Mouse (Mus musculus) lung, postnatal 0 days (tissue): ENCODE measurements at regions not wholly inside any gene's neighbourhood (a gene's known extent, or its start where the extent isn't known, plus 50 kb on each side); places are given as distances from the start of the nearest gene placed in this dataset. TPM values are rescaled to one million over a fixed set of nuclear protein-coding genes. Genes with fewer than 3 reads are reported as not detected.

Experiments
- ATAC-seq: fragments of 200-750 bp; cut with Nextera tagmentation; 2 replicates; pipeline ENCODE4 v1.8.0; 2017; ENCODE audit warnings: moderate library complexity
- DNase-seq: peaks from one replicate; pipeline ENCODE4 v3.0.0-alpha.2; 2016; ENCODE audit warnings: low spot score
- H3K27ac ChIP-seq: fragments of 300-500 bp; sonication (generic); 2 replicates; pipeline ENCODE4 v1.5.1; 2014; ENCODE audit warnings: antibody characterized with exemption, mild to moderate bottlenecking, low read length, mixed read lengths
- H3K27me3 ChIP-seq: fragments of 300-500 bp; sonication (generic); replicated peaks from 2 replicates; pipeline ENCODE4 v1.6.1; 2014; ENCODE audit warnings: low read length, mixed read lengths; ENCODE audit not compliant: insufficient read depth
- H3K36me3 ChIP-seq: fragments of 300-500 bp; sonication (generic); 2 replicates; pipeline ENCODE4 v1.6.1; 2014; ENCODE audit warnings: low read length, mixed read lengths; ENCODE audit not compliant: insufficient read depth
- H3K4me1 ChIP-seq: fragments of 300-500 bp; sonication (generic); 2 replicates; pipeline ENCODE4 v1.6.1; 2014; ENCODE audit warnings: antibody characterized with exemption, low read depth, low read length, mixed read lengths; ENCODE audit not compliant: insufficient read depth
- H3K4me2 ChIP-seq: fragments of 300-500 bp; sonication (generic); replicated peaks from 2 replicates; pipeline ENCODE4 v1.6.1; 2014; ENCODE audit warnings: low read depth, mild to moderate bottlenecking, low read length, moderate library complexity, mixed read lengths
- H3K4me3 ChIP-seq: fragments of 300-500 bp; sonication (generic); 2 replicates; pipeline ENCODE4 v1.5.1; 2014; ENCODE audit warnings: low read depth, low read length
- H3K9ac ChIP-seq: fragments of 300-500 bp; sonication (generic); replicated peaks from 2 replicates; pipeline ENCODE4 v1.6.1; 2014; ENCODE audit warnings: low read depth, mild to moderate bottlenecking
- H3K9me3 ChIP-seq: fragments of 300-500 bp; sonication (generic); 2 replicates; pipeline ENCODE4 v1.6.1; 2016; ENCODE audit warnings: low read length, mixed read lengths
- CTCF ChIP-seq: IDR thresholded peaks from 2 replicates; pipeline ENCODE4 v1.5.1; 2016; ENCODE audit warnings: antibody characterized with exemption, mild to moderate bottlenecking
- EP300 ChIP-seq: IDR thresholded peaks from 2 replicates; pipeline ENCODE4 v1.6.1; 2016; ENCODE audit warnings: antibody characterized with exemption, mild to moderate bottlenecking, control low read depth
- WGBS: fragments of 180-500 bp; shearing (Covaris S2); extraction: QIAGEN DNeasy Blood & Tissue Kit; methylation state at CpG from one replicate; pipeline ENCODE4 v1.1.7; 2014; 5-methylcytosine and 5-hydroxymethylcytosine counted together
- microRNA-seq: library from miRNA; unstranded; fragments of <30 nt; microRNA quantifications from one replicate; pipeline ENCODE4, GENCODE M21; 2016

GRCm38 (mm10) chr8:44559161-44559560, 376.1 kb upstream of the Fat1 start:
- no peak overlapping the region for H3K9ac ChIP-seq
- H3K27ac ChIP-seq, result no peak overlapping the region
- 89% methylated on average over 9 of the region's 9 CpGs for WGBS
- H3K36me3 ChIP-seq, result no peaks in the 10 kb centered on the region
- no peak for DNase-seq
- no peak overlapping the region for H3K4me3 ChIP-seq
- no peak overlapping the region for H3K4me2 ChIP-seq
- no peaks in the 10 kb centered on the region for H3K9me3 ChIP-seq
- ATAC-seq, result no peak
- no peak for TF ChIP-seq EP300
- TF ChIP-seq CTCF, result no peak
- no peaks in the 10 kb centered on the region for H3K27me3 ChIP-seq
- H3K4me1 ChIP-seq, result no peaks in the 10 kb centered on the region

GRCm38 (mm10) chr8:44576314-44576858, 358.9 kb upstream of the Fat1 start:
- ATAC-seq (no peak), DNase-seq (no peak)
- Histone ChIP-seq H3K36me3 (no peaks in the 10 kb centered on the region), H3K27me3 (no peaks in the 10 kb centered on the region), H3K9me3 (no peaks in the 10 kb centered on the region), H3K9ac (no peak overlapping the region), H3K4me3 (no peak overlapping the region), H3K27ac (no peak overlapping the region), H3K4me2 (no peak overlapping the region), H3K4me1 (no peaks in the 10 kb centered on the region)
- TF ChIP-seq CTCF, result no peak
- TF ChIP-seq EP300, result no peak
- 78% methylated on average over 5 of the region's 5 CpGs for WGBS

GRCm38 (mm10) chr8:44576993-44577392, 358.3 kb upstream of the Fat1 start:
- Histone ChIP-seq H3K4me1 (no peaks in the 10 kb centered on the region), H3K4me3 (no peak overlapping the region), H3K27ac (no peak overlapping the region), H3K9ac (no peak overlapping the region), H3K27me3 (no peaks in the 10 kb centered on the region), H3K36me3 (no peaks in the 10 kb centered on the region), H3K9me3 (no peaks in the 10 kb centered on the region), H3K4me2 (no peak overlapping the region)
- TF ChIP-seq EP300, result no peak
- TF ChIP-seq CTCF, result no peak
- ATAC-seq, result no peak
- WGBS, result 72% methylated on average over 5 of the region's 5 CpGs
- no peak for DNase-seq

Small RNA genes lying in the stretch of these regions (microRNA-seq; reads per million reads assigned to microRNA genes)
- gene Gm26241, result not detected
